Mouse (Mus musculus) gonadal fat pad, adult 2 months (tissue): Measurements from ENCODE around the gene Gabrb2. TPM values are rescaled to one million over a fixed set of nuclear protein-coding genes. Genes with fewer than 3 reads are reported as not detected.

Source experiments
- polyA plus RNA-seq: library from polyadenylated mRNA; depleted of rRNA; stranded (reverse); fragments of >200 nt; gene quantifications from 2 replicates; pipeline ENCODE4 v1.2.3, GENCODE M21; 2012; rRNA removed

The Gabrb2 gene
- polyA plus RNA-seq, 1 experiment, result not detected

Other genes starting within 250 kb of the Gabrb2 start
- gene Gabra1, start 236.8 kb upstream of the Gabrb2 start, polyA plus RNA-seq, result not detected in 2 replicates
- gene Gabra6, start 98.7 kb upstream of the Gabrb2 start, polyA plus RNA-seq, result not detected in 2 replicates